Mouse (Mus musculus): ENCODE results near the gene Zfp768. TPM values are rescaled to one million over a fixed set of nuclear protein-coding genes. Genes with fewer than 3 reads are reported as not detected.
"Not testable (repeated sequence)": the region's sequence is repeated elsewhere in the genome, so short reads cannot be mapped to it uniquely, and the experiment has no call there.

The Zfp768 gene
- polyA plus RNA-seq, 2 experiments from 2014 or later: 0.19 TPM; not detected in 1

GRCm38 (mm10) chr7:127355796-127356195 is 10.4 kb upstream of the Zfp768 start:
- ATAC-seq: no peak

GRCm38 (mm10) chr7:127351230-127352004 is 6.0 kb upstream of the Zfp768 start:
- ATAC-seq: no peak

- no peak for ATAC-seq
Measured at GRCm38 (mm10) chr7:127346676-127347075, 1.3 kb upstream of the Zfp768 start.

- no peak for ATAC-seq
Measured at GRCm38 (mm10) chr7:127345092-127345491, 297 bp downstream of the Zfp768 start.

- ATAC-seq: no peak
Measured at GRCm38 (mm10) chr7:127344371-127344770, 1.0 kb downstream of the Zfp768 start.

GRCm38 (mm10) chr7:127343351-127344019 is 1.9 kb downstream of the Zfp768 start:
- no peak for ATAC-seq

- ATAC-seq: no peak
Measured at GRCm38 (mm10) chr7:127342888-127343287, 2.5 kb downstream of the Zfp768 start.

GRCm38 (mm10) chr7:127342332-127342731 is 3.1 kb downstream of the Zfp768 start:
- peak; percentile 45 for ATAC-seq

- not testable (repeated sequence) for ATAC-seq
Measured at GRCm38 (mm10) chr7:127341861-127342260, 3.5 kb downstream of the Zfp768 start.

- no peak for ATAC-seq
Measured at GRCm38 (mm10) chr7:127341356-127341755, 4.0 kb downstream of the Zfp768 start.

- ATAC-seq: no peak
Measured at GRCm38 (mm10) chr7:127337636-127338035, 7.8 kb downstream of the Zfp768 start.

GRCm38 (mm10) chr7:127335604-127336003 is 9.8 kb downstream of the Zfp768 start:
- no peak for ATAC-seq

- ATAC-seq: no peak
Measured at GRCm38 (mm10) chr7:127333240-127333639, 12.1 kb downstream of the Zfp768 start.

- no peak for ATAC-seq
Measured at GRCm38 (mm10) chr7:127326685-127327084, 18.7 kb downstream of the Zfp768 start.

GRCm38 (mm10) chr7:127325550-127325949 is 19.8 kb downstream of the Zfp768 start:
- ATAC-seq: no peak

GRCm38 (mm10) chr7:127324944-127325343 is 20.4 kb downstream of the Zfp768 start:
- no peak for ATAC-seq

GRCm38 (mm10) chr7:127322085-127322484 is 23.3 kb downstream of the Zfp768 start:
- ATAC-seq: no peak

GRCm38 (mm10) chr7:127321106-127321505 is 24.3 kb downstream of the Zfp768 start:
- no peak for ATAC-seq

GRCm38 (mm10) chr7:127313912-127314311 is 31.5 kb downstream of the Zfp768 start:
- no peak for ATAC-seq

- no peak for ATAC-seq
Measured at GRCm38 (mm10) chr7:127309951-127310350, 35.4 kb downstream of the Zfp768 start.

GRCm38 (mm10) chr7:127308887-127309286 is 36.5 kb downstream of the Zfp768 start:
- no peak for ATAC-seq

- ATAC-seq: no peak
Measured at GRCm38 (mm10) chr7:127308431-127308830, 37.0 kb downstream of the Zfp768 start.

GRCm38 (mm10) chr7:127297586-127298193 is 47.7 kb downstream of the Zfp768 start:
- ATAC-seq: peak; percentile 22

All from activated CD4-positive, CD25-positive, alpha-beta regulatory T cell, adult 4 months (primary cell).